Mouse (Mus musculus): ENCODE measurements around the gene Wdr27.
"Not testable (repeated sequence)": the region's sequence is repeated elsewhere in the genome, so short reads cannot be mapped to it uniquely, and the experiment has no call there.

The Wdr27 gene

GRCm38 (mm10) chr17:14943009-14943728, at the start of gene Wdr27, which contains the start of gene 1600012H06Rik:
Gene Wdr27, minus strand, starts transcription at chr17:14943158.
Gene 1600012H06Rik, plus strand, starts transcription at chr17:14943184.
- DNase-seq (ENCODE audit: low read depth, low spot score): peak; percentile 99

- not testable (repeated sequence) for DNase-seq (ENCODE audit: low read depth, low spot score)
These were observed 49.7 kb upstream of the Wdr27 start for GRCm38 (mm10) chr17:14992522-14993138.

DNA sequence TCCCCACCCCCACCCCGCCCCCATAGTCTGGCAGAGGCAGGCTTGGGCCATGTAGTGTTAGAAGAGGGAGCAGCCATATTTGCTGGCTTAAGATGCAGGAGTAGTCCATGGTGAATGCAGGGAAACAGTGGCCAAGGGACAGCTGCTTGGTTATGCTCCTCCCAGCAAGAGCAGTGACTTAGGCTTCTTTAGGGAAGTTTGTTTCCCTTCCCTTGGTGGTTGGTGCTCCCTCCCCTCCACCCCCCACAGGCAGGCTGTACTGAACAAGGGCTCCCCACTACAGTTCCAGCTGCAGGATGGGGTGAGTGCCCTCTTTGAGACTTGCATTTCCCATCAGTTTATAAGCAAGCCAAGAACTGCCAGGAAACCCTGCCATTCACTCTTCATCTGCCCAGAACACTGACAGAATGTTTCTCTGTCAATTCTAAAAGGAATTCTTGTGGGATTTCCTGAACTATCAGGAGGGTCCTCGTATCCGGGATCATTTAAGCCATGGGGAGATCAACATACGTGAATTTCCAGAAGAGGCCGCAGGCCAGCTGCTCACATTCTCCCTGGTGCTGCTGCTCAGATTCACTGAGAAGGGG, 47.3 kb upstream of the Wdr27 start:
- DNase-seq (ENCODE audit: low read depth, low spot score): not testable (repeated sequence)

DNA sequence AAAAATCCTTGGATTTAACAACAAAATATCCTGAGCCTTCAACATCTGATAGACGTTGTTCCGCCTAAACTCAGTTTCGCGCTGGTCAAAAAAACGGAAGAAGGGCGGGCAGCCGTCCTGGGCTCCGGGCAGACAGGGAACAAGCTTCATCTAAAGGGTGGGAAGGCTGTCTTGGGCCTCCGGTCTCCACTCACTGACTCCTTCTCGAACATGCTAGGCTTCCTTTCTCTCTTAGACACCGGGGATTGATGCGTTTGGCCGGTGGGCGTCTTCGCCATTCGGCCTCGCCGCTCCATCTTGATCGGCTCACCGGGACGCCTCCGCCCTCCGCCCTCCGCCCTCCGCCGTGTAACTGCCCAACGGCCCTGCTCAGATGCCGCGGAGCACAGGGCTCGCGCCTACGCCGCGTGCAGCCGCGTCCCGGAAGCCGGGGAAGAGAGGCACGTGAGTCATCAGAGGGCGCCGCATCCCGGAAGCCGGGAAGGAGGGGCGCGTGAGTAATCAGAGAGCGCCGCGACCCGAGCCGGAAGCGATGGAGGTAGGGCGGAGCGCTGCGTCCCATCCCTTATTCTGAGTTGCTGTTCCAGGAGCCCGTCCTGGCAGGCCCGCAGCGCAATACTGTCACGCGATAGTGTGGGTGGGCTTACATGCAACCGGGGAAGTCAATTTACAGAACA, 35.5 kb upstream of the Wdr27 start, which contains the start of the genes 9030025P20Rik and Gm3417:
9030025P20Rik (plus strand) TSS at position 107 of the 677 bp plus-strand sequence.
Gm3417 (minus strand) TSS at position 429 of the 677 bp plus-strand sequence.
- not testable (repeated sequence) for DNase-seq (ENCODE audit: low read depth, low spot score)

DNA sequence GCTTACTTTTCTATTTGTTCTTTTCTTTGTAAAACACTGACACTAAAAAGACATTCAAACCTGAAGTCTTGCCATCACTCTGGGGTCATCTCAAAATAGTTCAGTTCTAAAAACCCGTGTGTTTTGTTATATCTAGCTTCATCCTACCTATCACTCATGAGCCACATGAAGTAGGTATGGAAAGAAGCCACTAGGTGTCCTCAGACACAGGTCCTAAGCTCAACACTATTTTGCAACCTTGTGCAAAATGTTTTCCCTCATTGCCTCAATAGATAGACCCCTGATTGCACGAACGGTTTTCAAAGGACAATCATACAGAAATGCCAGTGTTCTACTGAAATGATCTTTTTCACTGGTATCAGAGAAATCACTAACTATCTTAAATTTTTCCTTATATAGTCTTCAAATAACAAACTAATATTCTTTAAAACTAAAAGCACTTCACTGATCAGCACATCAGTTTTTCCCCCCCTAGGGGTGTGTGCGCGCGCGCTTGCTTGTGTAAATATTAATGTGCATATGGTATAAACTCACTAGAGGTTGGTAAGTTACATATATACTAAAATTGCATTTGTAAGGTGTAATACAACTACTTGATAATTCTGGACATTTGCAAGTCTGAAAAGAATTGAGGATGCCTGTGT, 34.9 kb upstream of the Wdr27 start:
- not testable (repeated sequence) for DNase-seq (ENCODE audit: low read depth, low spot score)

GRCm38 (mm10) chr17:14968373-14968913, 25.5 kb upstream of the Wdr27 start:
- DNase-seq (ENCODE audit: low read depth, low spot score): not testable (repeated sequence)

GRCm38 (mm10) chr17:14961557-14962154, 18.7 kb upstream of the Wdr27 start:
- not testable (repeated sequence) for DNase-seq (ENCODE audit: low read depth, low spot score)

DNA sequence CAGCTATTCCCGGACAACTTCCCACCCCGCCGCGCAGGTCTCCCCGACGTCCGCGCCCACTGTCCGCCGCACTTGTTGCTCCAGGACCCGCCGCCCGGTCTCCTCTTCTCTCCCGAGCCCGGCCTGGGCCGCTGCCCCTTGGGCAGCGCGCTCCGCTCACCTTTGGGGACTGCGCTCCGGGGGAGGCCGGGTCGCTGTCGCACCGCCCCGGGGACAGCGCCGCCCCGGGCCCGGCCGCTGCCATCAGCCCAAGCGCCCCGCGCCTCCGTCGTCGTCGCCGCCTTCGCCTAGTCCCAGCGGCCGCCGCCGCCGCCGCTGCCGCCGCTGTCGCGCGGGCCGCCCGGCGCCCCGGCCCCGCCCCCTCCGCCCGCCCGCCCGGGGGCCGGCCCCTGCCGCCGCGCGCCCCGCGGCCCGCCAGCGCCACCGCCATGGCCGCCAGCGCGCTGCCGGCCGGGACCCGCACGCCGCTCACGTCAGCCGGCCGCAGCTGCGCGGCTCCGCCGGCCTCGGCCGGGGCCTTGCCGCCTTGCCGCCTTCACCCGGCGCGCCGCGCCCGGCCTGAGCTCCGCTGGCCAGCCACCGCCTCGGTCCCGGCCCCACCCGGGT, 18.1 kb upstream of the Wdr27 start, which contains the start of gene Phf10:
Phf10 (minus strand) TSS at position 323 of the 606 bp plus-strand sequence.
- not testable (repeated sequence) for DNase-seq (ENCODE audit: low read depth, low spot score)

DNA sequence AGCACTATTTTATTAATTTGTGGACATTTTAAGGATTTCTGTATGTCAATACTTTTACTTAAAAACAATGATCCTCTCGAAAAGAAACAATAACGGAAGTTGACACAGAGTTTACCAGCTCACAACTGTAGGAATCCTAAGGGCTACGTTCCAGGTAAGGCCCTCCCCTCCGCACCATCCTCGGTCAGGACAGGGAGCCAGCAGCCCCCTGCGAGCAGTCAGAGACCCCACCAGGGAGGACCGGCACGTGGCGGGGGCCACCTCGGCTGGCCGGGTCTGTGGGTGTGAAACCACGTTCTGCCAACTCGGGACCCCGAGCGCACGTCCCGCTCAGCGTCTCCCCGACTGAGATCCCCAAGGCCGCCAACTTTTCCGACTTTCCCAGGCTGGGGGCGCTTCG, 17.6 kb upstream of the Wdr27 start:
- no peak for DNase-seq (ENCODE audit: low read depth, low spot score)

- DNase-seq (ENCODE audit: low read depth, low spot score): no peak
These were observed 17.0 kb upstream of the Wdr27 start for GRCm38 (mm10) chr17:14959979-14960378.

GRCm38 (mm10) chr17:14958686-14959327, 15.8 kb upstream of the Wdr27 start:
- DNase-seq (ENCODE audit: low read depth, low spot score): no peak

GRCm38 (mm10) chr17:14953452-14953851, 10.5 kb upstream of the Wdr27 start:
- no peak for DNase-seq (ENCODE audit: low read depth, low spot score)

DNA sequence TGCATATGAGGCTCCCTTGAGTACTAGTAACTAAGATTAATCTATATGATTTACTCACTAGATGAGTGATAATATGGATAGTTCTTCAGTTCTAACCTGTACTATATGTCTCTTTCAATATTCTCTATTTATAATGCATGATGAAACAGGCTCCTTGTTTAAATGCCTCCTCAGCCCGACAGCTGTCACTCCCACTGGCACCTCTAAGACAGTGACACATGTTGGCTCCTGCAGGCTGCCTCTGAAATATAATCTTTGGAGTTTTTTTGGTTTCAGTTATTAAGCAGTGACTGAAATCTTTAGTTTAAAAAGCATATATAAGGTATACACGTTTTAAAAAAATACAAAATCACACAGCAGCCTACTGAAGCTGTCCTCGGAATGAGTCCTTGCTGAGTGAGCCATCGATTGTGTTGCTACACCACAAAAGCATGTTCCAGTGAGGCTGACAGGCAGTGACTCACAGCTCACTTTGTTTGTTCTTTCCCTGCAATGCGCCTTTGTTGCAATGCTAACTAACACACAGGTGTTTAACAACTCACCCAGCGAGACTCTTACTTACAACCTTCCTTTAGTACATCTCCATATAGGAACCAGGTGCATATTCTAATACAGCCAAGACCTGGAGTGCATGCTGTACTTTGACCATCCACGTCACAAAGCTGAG, 6.3 kb upstream of the Wdr27 start:
- DNase-seq (ENCODE audit: low read depth, low spot score): no peak

GRCm38 (mm10) chr17:14944551-14944950, 1.6 kb upstream of the Wdr27 start:
- DNase-seq (ENCODE audit: low read depth, low spot score): no peak

- no peak for DNase-seq (ENCODE audit: low read depth, low spot score)
These were observed 736 bp upstream of the Wdr27 start for GRCm38 (mm10) chr17:14943729-14944059.

- DNase-seq (ENCODE audit: low read depth, low spot score): not testable (repeated sequence)
These were observed 777 bp downstream of the Wdr27 start for GRCm38 (mm10) chr17:14942181-14942580.

- DNase-seq (ENCODE audit: low read depth, low spot score): no peak
These were observed 6.9 kb downstream of the Wdr27 start for GRCm38 (mm10) chr17:14935841-14936605.

DNA sequence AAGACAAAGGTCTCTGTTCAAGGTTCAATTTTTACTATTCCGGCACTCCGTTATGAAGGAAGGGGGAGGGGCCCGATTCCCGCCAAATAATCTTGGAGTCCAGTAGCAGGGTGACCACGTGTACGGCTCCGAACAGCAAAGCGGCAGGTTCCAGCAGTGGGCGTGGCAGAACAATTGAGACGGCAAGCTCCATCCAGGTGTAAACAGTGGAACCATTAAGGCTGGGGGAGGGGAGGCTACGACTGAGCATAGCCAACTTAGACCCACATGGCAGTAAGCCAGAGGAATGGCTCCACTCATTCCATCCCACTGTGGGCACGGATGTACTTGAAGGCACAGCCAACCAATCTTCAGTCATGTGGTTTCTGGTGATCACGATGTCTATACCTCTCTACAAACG, 7.7 kb downstream of the Wdr27 start:
- DNase-seq (ENCODE audit: low read depth, low spot score): not testable (repeated sequence)
